In genomic region chr12:56693411-56694098, GRCm38 (mm10) we compare ENCODE assay signal across 17 mouse cellular contexts. TPM values are rescaled to one million over a fixed set of nuclear protein-coding genes. Genes with fewer than 3 reads are reported as not detected.
"Had no signal": no experiment of that assay in that cellular context is flagged by ENCODE, and none has a peak within 500 bp of the region (broad histone marks: within the 10 kb centered on the region; RNA-seq: fewer than 3 reads in every experiment).

No protein-coding gene starts in this region.

- H3K4me2 ChIP-seq: midbrain, embryonic 13.5 days had no signal

- DNase-seq: kidney, adult 8-10 months; kidney, postnatal 36 days; layer of hippocampus, adult 9-11 months; layer of hippocampus, postnatal 36 days; liver; lung, adult 18-20 months; thymus, postnatal 14 days had no signal

- H3K27ac ChIP-seq: liver, embryonic 14.5 days; midbrain, embryonic 13.5 days; stomach, postnatal 0 days had no signal

- H3K36me3 ChIP-seq: midbrain, embryonic 13.5 days had no signal

- ATAC-seq: intestine, postnatal 0 days; midbrain, embryonic 13.5 days had no signal

- H3K9me3 ChIP-seq: midbrain, embryonic 13.5 days had no signal

- H3K4me3 ChIP-seq: midbrain, embryonic 13.5 days; myocyte had no signal

- H3K9ac ChIP-seq: liver, embryonic 14.5 days; midbrain, embryonic 13.5 days had no signal

RNA-seq across cellular contexts. Expression of gene Pax9, which starts 2.0 kb away (rescaled TPM):
- total RNA-seq: layer of hippocampus, adult 18-20 months; layer of hippocampus, postnatal 36 days; left cerebral cortex, adult 8-10 months; left cerebral cortex, postnatal 36 days had no signal
- polyA plus RNA-seq: intestine, postnatal 0 days; midbrain, embryonic 13.5 days; neural tube, embryonic 14.5 days; urinary bladder, adult 2 months had no signal
